Mouse (Mus musculus) E14TG2a.4 (cell line): ENCODE measurements around the gene Tmx4.

Experiments
- CTCF ChIP-seq: conservative IDR thresholded peaks from 2 replicates; pipeline ENCODE4 v1.5.1; 2014; ENCODE audit warnings: low read length
- POU5F1 ChIP-seq: IDR thresholded peaks from 2 replicates; pipeline ENCODE4 v1.6.1; 2014; ENCODE audit warnings: low read length, borderline replicate concordance

DNA sequence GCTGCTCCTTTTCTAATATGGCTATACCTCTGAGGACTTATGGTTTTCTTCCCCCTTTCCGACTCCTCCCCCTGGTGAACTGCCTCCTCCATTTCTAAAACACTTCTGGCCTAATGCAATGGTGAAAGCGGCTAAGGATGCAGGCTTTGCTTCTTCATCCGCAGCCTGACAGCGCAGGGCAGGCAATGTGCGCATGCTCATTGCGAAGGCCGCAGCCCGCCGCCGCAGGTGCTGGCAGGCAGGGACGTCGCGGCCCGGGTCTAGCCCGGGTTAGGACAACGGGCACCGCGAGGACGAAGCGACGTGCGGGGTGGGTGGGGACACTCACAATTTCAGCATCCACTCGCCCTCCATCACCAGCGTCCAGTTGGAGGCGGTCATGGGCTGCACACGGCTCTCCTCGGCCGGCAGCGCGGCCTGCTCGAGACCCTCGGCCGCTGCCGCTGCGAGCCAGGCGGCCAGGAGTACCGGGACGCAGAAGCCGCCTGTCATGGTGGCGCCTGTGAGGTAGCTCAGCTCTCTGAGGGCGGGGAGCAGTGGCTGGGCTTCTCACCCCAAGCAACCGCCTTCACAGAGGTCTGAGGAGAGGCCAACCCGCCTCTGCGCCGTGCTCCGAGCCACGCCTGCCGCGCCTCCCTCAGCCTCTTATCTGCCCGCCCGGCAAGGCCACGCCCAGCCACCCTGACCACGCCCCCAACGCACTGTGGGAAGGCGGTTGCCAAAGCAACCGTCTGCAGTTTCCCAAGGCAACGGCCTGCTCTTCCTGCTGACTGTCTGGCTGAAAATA lies at the start of gene Tmx4:
- no peak for TF ChIP-seq CTCF
- TF ChIP-seq POU5F1: no peak
